Mouse (Mus musculus) intestine, embryonic 14.5 days (tissue): ENCODE measurements at regions not wholly inside any gene's neighbourhood (a gene's known extent, or its start where the extent isn't known, plus 50 kb on each side); places are given as distances from the start of the nearest gene placed in this dataset.

ENCODE experiments used
- ATAC-seq: fragments of 200-750 bp; cut with Nextera tagmentation; replicated peaks from 2 replicates; pipeline ENCODE4 v1.8.0; 2017; ENCODE audit warnings: low read depth, moderate number of reproducible peaks, moderate TSS enrichment, moderate library complexity; ENCODE audit not compliant: low FRiP score, low TSS enrichment
- DNase-seq: peaks from one replicate; pipeline ENCODE4 v3.0.0-alpha.2; 2018; ENCODE audit warnings: low spot score
- H3K27ac ChIP-seq: fragments of 300-500 bp; sonication (generic); 2 replicates; pipeline ENCODE4 v1.5.1; 2014; ENCODE audit warnings: low read depth, mild to moderate bottlenecking, control low read depth
- H3K27me3 ChIP-seq: fragments of 300-500 bp; sonication (generic); replicated peaks from 2 replicates; pipeline ENCODE4 v1.6.1; 2014; ENCODE audit warnings: low read length, control low read depth; ENCODE audit not compliant: control insufficient read depth, insufficient read depth
- H3K36me3 ChIP-seq: fragments of 300-500 bp; sonication (generic); 2 replicates; pipeline ENCODE4 v1.6.1; 2014; ENCODE audit warnings: low read length, control low read depth; ENCODE audit not compliant: control insufficient read depth, insufficient read depth
- H3K4me1 ChIP-seq: fragments of 300-500 bp; sonication (generic); replicated peaks from 2 replicates; pipeline ENCODE4 v1.6.1; 2014; ENCODE audit warnings: low read length, control low read depth, mixed read lengths; ENCODE audit not compliant: control insufficient read depth, insufficient read depth
- H3K4me2 ChIP-seq: fragments of 300-500 bp; sonication (generic); 2 replicates; pipeline ENCODE4 v1.6.1; 2014; ENCODE audit warnings: low read length
- H3K4me3 ChIP-seq: fragments of 300-500 bp; sonication (generic); 2 replicates; pipeline ENCODE4 v1.5.1; 2014; ENCODE audit warnings: low read depth, low read length, control low read depth, mixed read lengths
- H3K9ac ChIP-seq: fragments of 300-500 bp; sonication (generic); 2 replicates; pipeline ENCODE4 v1.6.1; 2014; ENCODE audit warnings: mild to moderate bottlenecking, low read length
- H3K9me3 ChIP-seq: fragments of 300-500 bp; sonication (generic); 2 replicates; pipeline ENCODE4 v1.6.1; 2016; ENCODE audit warnings: low read length, control low read depth; ENCODE audit not compliant: control insufficient read depth
- WGBS: fragments of 180-500 bp; shearing (Covaris S2); extraction: QIAGEN DNeasy Blood & Tissue Kit; methylation state at CpG from one replicate; pipeline ENCODE4 v1.1.7; 2014; 5-methylcytosine and 5-hydroxymethylcytosine counted together

GRCm38 (mm10) chr7:129853596-129853995 is 261.9 kb downstream of the Wdr11 start:
- H3K4me3 ChIP-seq: no peak overlapping the region
- DNase-seq (no peak), ATAC-seq (no peak)
- H3K27ac ChIP-seq: no peak overlapping the region
- no peak overlapping the region for H3K9ac ChIP-seq
- H3K4me2 ChIP-seq: no peak overlapping the region
- WGBS: 69% methylated on average over 7 of the region's 7 CpGs
- H3K27me3 ChIP-seq: no peaks in the 10 kb centered on the region
- no peaks in the 10 kb centered on the region for H3K36me3 ChIP-seq
- H3K9me3 ChIP-seq: no peaks in the 10 kb centered on the region
- H3K4me1 ChIP-seq: peaks cover 2% of the 10 kb centered on the region; the same call in 1 of the 2 replicates

DNA sequence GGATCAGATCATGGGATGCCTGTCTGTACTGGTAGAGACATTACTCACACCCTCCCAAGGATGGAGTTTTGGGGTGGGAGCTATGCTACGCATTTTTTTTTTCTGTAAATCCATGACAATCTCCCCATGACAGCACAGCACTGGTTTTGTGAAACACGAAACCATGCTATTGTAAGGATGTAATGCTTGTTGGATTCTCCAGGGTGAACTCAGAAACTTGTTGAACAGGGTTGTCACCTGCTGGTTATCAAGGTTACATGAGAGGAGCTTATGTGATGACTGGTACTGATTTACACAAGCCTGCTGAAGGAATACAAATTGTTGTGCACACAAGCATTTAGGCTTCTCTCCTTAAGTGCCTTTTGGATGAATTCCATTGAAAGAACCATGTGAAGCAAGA is 263.3 kb downstream of the Wdr11 start:
- no peak for ATAC-seq
- no peaks in the 10 kb centered on the region for H3K36me3 ChIP-seq
- H3K27me3 ChIP-seq: no peaks in the 10 kb centered on the region
- H3K27ac ChIP-seq: no peak overlapping the region
- H3K9ac ChIP-seq: no peak overlapping the region
- H3K9me3 ChIP-seq: no peaks in the 10 kb centered on the region
- no peak overlapping the region for H3K4me2 ChIP-seq
- peaks cover 4% of the 10 kb centered on the region; the same call in 1 of the 2 replicates for H3K4me1 ChIP-seq
- no peak overlapping the region for H3K4me3 ChIP-seq
- whole genome bisulfite sequencing: 78% methylated on average over 2 of the region's 2 CpGs
- DNase-seq: no peak

DNA sequence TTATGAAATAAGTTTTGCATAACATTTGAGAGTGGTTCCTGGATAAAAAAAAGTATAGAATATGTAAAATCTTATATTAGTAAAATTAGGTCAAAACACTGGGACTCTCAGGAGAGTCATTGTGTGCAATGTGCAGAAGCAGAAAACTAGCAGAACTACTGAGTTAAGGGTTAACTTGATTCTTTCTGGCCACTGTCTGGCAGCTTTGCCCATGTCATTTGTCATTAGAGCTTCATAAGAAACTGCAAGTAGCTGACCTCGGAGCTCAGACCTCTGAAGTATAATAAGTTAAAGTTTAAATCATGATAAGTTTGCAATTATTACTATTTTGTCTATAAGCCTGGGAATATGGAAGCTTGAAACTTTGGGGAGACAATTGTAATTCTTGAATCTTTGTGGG is 271.3 kb downstream of the Wdr11 start:
- Histone ChIP-seq H3K9me3 (no peaks in the 10 kb centered on the region), H3K4me3 (no peak overlapping the region), H3K4me1 (peaks cover 5% of the 10 kb centered on the region; the same call in 1 of the 2 replicates), H3K9ac (no peak overlapping the region), H3K4me2 (no peak overlapping the region), H3K36me3 (no peaks in the 10 kb centered on the region), H3K27ac (no peak overlapping the region), H3K27me3 (no peaks in the 10 kb centered on the region)
- WGBS: 21% methylated on average over 1 of the region's 1 CpGs
- no peak for ATAC-seq
- no peak for DNase-seq

DNA sequence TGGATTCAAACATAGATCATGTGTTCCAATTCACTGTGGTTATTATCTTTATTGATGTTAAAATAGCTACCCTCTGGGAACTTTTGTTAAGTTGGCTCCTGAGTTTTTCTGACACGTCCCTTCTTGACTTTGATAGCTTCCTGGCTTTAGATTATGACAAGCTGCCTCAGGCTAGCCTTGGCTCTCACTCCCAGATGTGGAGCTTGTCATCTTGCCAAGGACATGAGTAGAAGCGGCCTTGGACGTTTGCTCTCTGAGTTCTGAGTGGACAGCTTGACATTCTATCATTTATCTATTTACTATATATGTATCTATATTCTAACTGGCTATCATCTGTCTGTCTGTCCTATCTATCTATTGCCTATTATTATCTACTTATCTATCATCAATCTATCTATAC is 273.9 kb downstream of the Wdr11 start:
- Histone ChIP-seq H3K4me2 (no peak overlapping the region), H3K36me3 (no peaks in the 10 kb centered on the region), H3K9me3 (no peaks in the 10 kb centered on the region), H3K4me1 (no peaks in the 10 kb centered on the region), H3K4me3 (no peak overlapping the region), H3K27ac (no peak overlapping the region), H3K9ac (no peak overlapping the region), H3K27me3 (no peaks in the 10 kb centered on the region)
- DNase-seq: no peak
- 74% methylated on average over 3 of the region's 3 CpGs for whole genome bisulfite sequencing
- no peak for ATAC-seq

- 82% methylated on average over 11 of the region's 11 CpGs for WGBS
Observed at GRCm38 (mm10) chr7:129872208-129872790, 280.6 kb downstream of the Wdr11 start.

DNA sequence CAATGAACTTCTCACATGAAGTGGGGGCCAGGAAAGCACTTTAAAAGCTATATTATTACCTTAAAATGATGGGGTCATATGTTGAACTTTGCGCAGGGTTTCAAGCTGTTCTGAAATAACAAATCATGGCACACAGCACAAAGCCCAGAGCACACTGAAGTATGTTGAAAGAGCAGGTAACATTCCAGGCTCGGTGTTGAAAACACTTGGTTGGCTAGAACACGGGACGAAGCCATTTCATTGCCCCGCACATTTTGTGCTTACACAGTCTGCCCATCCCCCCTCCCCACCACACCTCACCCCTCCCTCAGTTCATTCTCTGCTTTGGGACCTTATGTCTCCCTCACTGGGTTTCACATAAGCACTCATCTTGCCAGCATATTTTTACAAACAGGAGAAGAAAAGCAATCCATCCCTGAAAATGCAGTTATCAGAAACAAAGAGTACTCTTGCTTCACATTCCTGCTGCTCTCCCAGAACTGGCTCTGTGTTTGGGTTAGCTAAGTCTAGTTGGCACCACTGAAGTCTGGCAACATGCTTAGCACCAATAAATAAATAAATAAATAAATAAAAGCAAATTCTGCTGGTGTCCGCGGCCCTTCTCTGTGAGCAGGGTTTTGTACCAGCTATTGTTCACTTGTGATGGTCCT is 284.7 kb downstream of the Wdr11 start:
- no peak for ATAC-seq
- Histone ChIP-seq H3K36me3 (no peaks in the 10 kb centered on the region), H3K4me1 (peaks cover 8% of the 10 kb centered on the region; the same call in 1 of the 2 replicates), H3K4me3 (no peak overlapping the region), H3K27ac (peak overlapping the region; percentile 45), H3K4me2 (no peak overlapping the region), H3K9ac (no peak overlapping the region), H3K9me3 (no peaks in the 10 kb centered on the region), H3K27me3 (no peaks in the 10 kb centered on the region)
- no peak for DNase-seq
- WGBS: 54% methylated on average over 7 of the region's 7 CpGs

More at GRCm38 (mm10) chr7:129872208-129872790, 280.6 kb downstream of the Wdr11 start:
- peaks cover 8% of the 10 kb centered on the region; the same call in 1 of the 2 replicates for H3K4me1 ChIP-seq
- H3K4me3 ChIP-seq: no peak overlapping the region
- DNase-seq (no peak), ATAC-seq (no peak)
- no peaks in the 10 kb centered on the region for H3K9me3 ChIP-seq
- H3K9ac ChIP-seq: no peak overlapping the region
- no peak overlapping the region for H3K27ac ChIP-seq
- no peaks in the 10 kb centered on the region for H3K36me3 ChIP-seq
- H3K27me3 ChIP-seq: no peaks in the 10 kb centered on the region
- H3K4me2 ChIP-seq: no peak overlapping the region

DNA sequence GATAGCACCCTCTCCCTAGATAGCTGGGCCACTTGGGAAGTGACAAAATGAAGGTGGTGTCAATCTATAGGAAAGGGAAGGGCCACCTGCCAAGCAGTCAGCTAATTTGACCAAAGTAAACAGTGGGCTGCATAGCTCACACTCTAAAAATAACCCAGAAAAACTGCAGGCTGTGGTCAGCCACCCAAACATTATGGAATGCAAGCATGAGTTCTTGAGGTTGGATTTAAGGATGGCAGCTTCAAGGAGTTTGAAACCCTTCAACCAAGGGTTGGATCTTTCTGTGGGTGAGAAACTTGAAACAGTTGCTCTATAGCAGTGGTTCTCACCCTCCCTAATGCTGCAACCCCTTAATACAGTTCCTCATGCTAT is 285.2 kb downstream of the Wdr11 start:
- no peak overlapping the region for H3K4me3 ChIP-seq
- DNase-seq (no peak), ATAC-seq (no peak)
- H3K9ac ChIP-seq: no peak overlapping the region
- H3K27me3 ChIP-seq: no peaks in the 10 kb centered on the region
- H3K27ac ChIP-seq: no peak overlapping the region
- H3K4me2 ChIP-seq: no peak overlapping the region
- H3K36me3 ChIP-seq: no peaks in the 10 kb centered on the region
- H3K9me3 ChIP-seq: no peaks in the 10 kb centered on the region
- peaks cover 8% of the 10 kb centered on the region; the same call in 1 of the 2 replicates for H3K4me1 ChIP-seq

DNA sequence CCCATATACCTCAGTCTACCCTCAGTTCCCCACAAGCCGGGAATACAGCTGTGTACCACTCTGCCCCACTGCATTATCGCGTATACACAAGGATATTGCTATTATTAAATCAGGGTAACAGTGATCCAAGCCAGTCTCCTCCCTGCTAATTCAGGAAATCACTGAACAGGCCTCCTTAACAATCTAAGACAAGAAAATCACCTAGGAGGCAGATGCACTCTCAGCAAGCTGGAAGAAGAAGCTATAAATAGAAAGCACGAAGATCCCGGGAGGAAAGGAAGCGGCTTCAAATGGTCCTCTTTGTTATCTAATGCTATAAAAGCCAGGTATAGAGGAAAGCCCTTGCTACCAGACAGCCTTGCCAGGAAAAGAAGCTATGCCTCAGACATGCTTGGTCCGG is 304.6 kb downstream of the Wdr11 start:
- Histone ChIP-seq H3K9ac (no peak overlapping the region), H3K9me3 (peaks cover 3% of the 10 kb centered on the region; the same call in 1 of the 2 replicates), H3K27ac (no peak overlapping the region), H3K4me3 (no peak overlapping the region), H3K36me3 (no peaks in the 10 kb centered on the region), H3K4me2 (no peak overlapping the region), H3K4me1 (peaks cover 5% of the 10 kb centered on the region; the same call in 1 of the 2 replicates), H3K27me3 (no peaks in the 10 kb centered on the region)
- 50% methylated on average over 7 of the region's 7 CpGs for WGBS
- DNase-seq: no peak
- no peak for ATAC-seq

- DNase-seq: no peak
- Histone ChIP-seq H3K4me2 (no peak overlapping the region), H3K9me3 (no peaks in the 10 kb centered on the region), H3K36me3 (no peaks in the 10 kb centered on the region), H3K4me1 (peaks cover 5% of the 10 kb centered on the region; the same call in 1 of the 2 replicates), H3K9ac (no peak overlapping the region), H3K4me3 (no peak overlapping the region), H3K27ac (no peak overlapping the region), H3K27me3 (no peaks in the 10 kb centered on the region)
- no peak for ATAC-seq
- 78% methylated on average over 3 of the region's 3 CpGs for WGBS
Observed at GRCm38 (mm10) chr7:129897511-129897910, 305.8 kb downstream of the Wdr11 start.
